Mouse (Mus musculus): ENCODE results near the gene Sugt1. TPM values are rescaled to one million over a fixed set of nuclear protein-coding genes. Genes with fewer than 3 reads are reported as not detected.
A peak's percentile ranks its signal among the peaks of the same experiment; 100 is the strongest.

Gene Sugt1
- polyA plus RNA-seq, 1 experiment from 2014 or later, result 118 TPM

- no peaks in the 10 kb centered on the region for H3K9me3 ChIP-seq (replicated peaks; ENCODE audit: control insufficient read depth, low read length)
- H3K9ac ChIP-seq (ENCODE audit: low read depth, low read length), result no peak overlapping the region
- H3K4me3 ChIP-seq (ENCODE audit: low read depth, low read length), result no peak overlapping the region
- no peak overlapping the region for H3K4me2 ChIP-seq
- peaks cover 24% of the 10 kb centered on the region for H3K36me3 ChIP-seq (ENCODE audit: control insufficient read depth, insufficient read depth, low read length)
- H3K27me3 ChIP-seq (ENCODE audit: control insufficient read depth, insufficient read depth, low read length), result no peaks in the 10 kb centered on the region
- 93% methylated on average over 7 of the region's 7 CpGs for WGBS (ENCODE audit: insufficient replicate concordance)
- peaks cover 4% of the 10 kb centered on the region; the same call in 1 of the 2 replicates for H3K4me1 ChIP-seq (ENCODE audit: control insufficient read depth, insufficient read depth, low read length)
- no peak overlapping the region for H3K27ac ChIP-seq (ENCODE audit: low read depth, low read length)
- ATAC-seq (replicated peaks; ENCODE audit: insufficient number of reproducible peaks, low FRiP score, low TSS enrichment), result no peak
These were observed 32.3 kb downstream of the Sugt1 start for GRCm38 (mm10) chr14:79619802-79620201.

DNA sequence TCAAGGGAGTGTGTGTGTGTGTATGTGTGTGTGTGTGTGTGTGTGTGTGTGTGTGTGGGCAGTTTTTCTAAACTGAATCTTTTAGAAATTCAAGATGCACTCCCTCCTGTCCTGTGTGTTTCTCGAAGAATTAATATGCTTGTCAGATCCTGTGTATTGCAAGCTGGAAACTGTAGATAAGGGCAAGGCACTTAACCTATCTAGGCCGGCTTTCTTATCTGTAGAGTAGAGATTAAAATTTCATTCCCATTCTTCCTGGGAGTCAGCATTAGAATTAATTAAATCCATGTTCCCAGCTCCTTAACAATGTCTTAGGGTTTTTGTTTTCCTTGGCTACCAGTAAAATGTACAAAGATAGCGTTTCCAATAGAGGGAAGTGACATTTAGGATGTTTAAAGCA, 33.7 kb downstream of the Sugt1 start:
- 35% methylated on average over 3 of the region's 3 CpGs for WGBS (ENCODE audit: insufficient replicate concordance)
- ATAC-seq (replicated peaks; ENCODE audit: insufficient number of reproducible peaks, low FRiP score, low TSS enrichment), result no peak
- Histone ChIP-seq H3K27me3 (ENCODE audit: control insufficient read depth, insufficient read depth, low read length) (no peaks in the 10 kb centered on the region), H3K4me3 (ENCODE audit: low read depth, low read length) (no peak overlapping the region), H3K4me2 (no peak overlapping the region), H3K27ac (ENCODE audit: low read depth, low read length) (no peak overlapping the region), H3K4me1 (ENCODE audit: control insufficient read depth, insufficient read depth, low read length) (peaks cover 4% of the 10 kb centered on the region; the same call in 1 of the 2 replicates), H3K9me3 (replicated peaks; ENCODE audit: control insufficient read depth, low read length) (no peaks in the 10 kb centered on the region), H3K9ac (ENCODE audit: low read depth, low read length) (no peak overlapping the region), H3K36me3 (ENCODE audit: control insufficient read depth, insufficient read depth, low read length) (peaks cover 33% of the 10 kb centered on the region)

GRCm38 (mm10) chr14:79632330-79632729, 44.8 kb downstream of the Sugt1 start:
- Histone ChIP-seq H3K9me3 (replicated peaks; ENCODE audit: control insufficient read depth, low read length) (no peaks in the 10 kb centered on the region), H3K4me2 (no peak overlapping the region), H3K36me3 (ENCODE audit: control insufficient read depth, insufficient read depth, low read length) (peaks cover 13% of the 10 kb centered on the region), H3K27ac (ENCODE audit: low read depth, low read length) (no peak overlapping the region), H3K4me3 (ENCODE audit: low read depth, low read length) (no peak overlapping the region), H3K27me3 (ENCODE audit: control insufficient read depth, insufficient read depth, low read length) (no peaks in the 10 kb centered on the region), H3K9ac (ENCODE audit: low read depth, low read length) (no peak overlapping the region), H3K4me1 (ENCODE audit: control insufficient read depth, insufficient read depth, low read length) (no peaks in the 10 kb centered on the region)
- 91% methylated on average over 6 of the region's 6 CpGs for WGBS (ENCODE audit: insufficient replicate concordance)
- ATAC-seq (replicated peaks; ENCODE audit: insufficient number of reproducible peaks, low FRiP score, low TSS enrichment), result no peak

DNA sequence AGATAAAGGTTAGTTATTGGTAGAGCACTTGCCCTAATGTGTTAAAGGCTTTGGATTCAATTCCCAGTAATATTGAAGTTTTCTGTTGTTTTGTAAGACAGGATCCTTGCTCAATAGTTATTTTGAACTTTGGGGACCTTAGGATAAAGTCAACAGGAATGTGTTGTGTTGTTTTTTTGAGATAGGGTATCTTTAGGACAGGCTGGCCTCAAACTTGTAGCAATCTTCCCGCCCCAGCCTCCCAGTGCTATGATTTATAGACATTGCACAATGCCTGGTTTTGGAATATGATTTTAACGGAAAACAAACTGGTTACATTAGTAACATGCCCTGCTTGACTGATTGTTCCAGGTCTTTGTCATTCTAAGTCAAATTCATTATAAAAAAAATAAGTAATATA, 45.7 kb downstream of the Sugt1 start:
- WGBS (ENCODE audit: insufficient replicate concordance), result 80% methylated on average over 2 of the region's 2 CpGs
- no peak for ATAC-seq (replicated peaks; ENCODE audit: insufficient number of reproducible peaks, low FRiP score, low TSS enrichment)
- no peak overlapping the region for H3K4me3 ChIP-seq (ENCODE audit: low read depth, low read length)

DNA sequence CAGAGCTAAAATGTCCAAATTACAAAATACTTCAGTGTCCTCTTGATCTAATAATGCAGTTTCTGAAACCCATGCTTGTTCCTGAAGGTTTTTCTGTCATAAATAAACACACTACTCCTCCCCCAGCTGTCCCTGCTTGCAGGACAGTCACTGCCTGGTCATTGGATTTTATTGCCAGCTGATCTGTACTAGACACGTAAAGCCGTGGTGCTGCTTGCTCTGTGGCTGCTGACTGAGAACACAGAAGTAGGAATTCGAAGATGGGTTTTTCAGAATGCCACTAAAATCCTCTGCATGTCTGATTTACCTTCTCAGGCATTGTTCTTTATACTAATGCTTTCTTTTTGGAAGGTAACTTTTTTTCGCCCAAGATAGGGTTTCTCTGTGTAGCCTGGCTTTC, 49.3 kb downstream of the Sugt1 start:
- ATAC-seq (replicated peaks; ENCODE audit: insufficient number of reproducible peaks, low FRiP score, low TSS enrichment), result no peak
- no peaks in the 10 kb centered on the region for H3K27me3 ChIP-seq (ENCODE audit: control insufficient read depth, insufficient read depth, low read length)
- no peak overlapping the region for H3K9ac ChIP-seq (ENCODE audit: low read depth, low read length)
- 68% methylated on average over 4 of the region's 4 CpGs for WGBS (ENCODE audit: insufficient replicate concordance)
- no peaks in the 10 kb centered on the region for H3K9me3 ChIP-seq (replicated peaks; ENCODE audit: control insufficient read depth, low read length)
- H3K4me1 ChIP-seq (ENCODE audit: control insufficient read depth, insufficient read depth, low read length), result no peaks in the 10 kb centered on the region
- no peak overlapping the region for H3K27ac ChIP-seq (ENCODE audit: low read depth, low read length)
- H3K4me2 ChIP-seq, result no peak overlapping the region
- no peaks in the 10 kb centered on the region; the same call in none of the 2 replicates for H3K36me3 ChIP-seq (ENCODE audit: control insufficient read depth, insufficient read depth, low read length)
- no peak overlapping the region for H3K4me3 ChIP-seq (ENCODE audit: low read depth, low read length)

More for the DNA sequence above, 45.7 kb downstream of the Sugt1 start:
- Histone ChIP-seq H3K4me1 (ENCODE audit: control insufficient read depth, insufficient read depth, low read length) (no peaks in the 10 kb centered on the region), H3K4me2 (no peak overlapping the region), H3K9ac (ENCODE audit: low read depth, low read length) (no peak overlapping the region), H3K27ac (ENCODE audit: low read depth, low read length) (no peak overlapping the region), H3K36me3 (ENCODE audit: control insufficient read depth, insufficient read depth, low read length) (peaks cover 13% of the 10 kb centered on the region), H3K27me3 (ENCODE audit: control insufficient read depth, insufficient read depth, low read length) (no peaks in the 10 kb centered on the region), H3K9me3 (replicated peaks; ENCODE audit: control insufficient read depth, low read length) (no peaks in the 10 kb centered on the region)

DNA sequence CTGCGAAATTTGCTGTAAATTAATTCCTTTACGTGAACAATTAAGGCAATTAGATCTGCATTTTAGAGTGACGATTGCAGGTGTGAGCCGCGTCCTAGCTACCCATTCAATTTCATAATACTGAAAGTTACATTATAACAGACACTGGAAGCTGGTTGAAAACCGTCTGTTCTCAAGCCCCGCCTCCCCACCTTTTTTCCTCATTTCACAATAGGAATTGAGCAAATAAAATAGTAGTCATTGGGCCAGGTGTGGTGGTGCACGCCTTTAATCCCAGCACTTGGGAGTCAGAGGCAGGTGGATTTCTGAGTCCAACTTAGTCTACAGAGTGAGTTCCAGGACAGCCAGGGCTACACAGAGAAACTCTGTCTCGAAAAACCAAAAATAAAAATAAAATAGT, 54.6 kb downstream of the Sugt1 start:
- no peak overlapping the region for H3K4me3 ChIP-seq (ENCODE audit: low read depth, low read length)
- peaks cover 3% of the 10 kb centered on the region; the same call in 1 of the 2 replicates for H3K4me1 ChIP-seq (ENCODE audit: control insufficient read depth, insufficient read depth, low read length)
- no peaks in the 10 kb centered on the region for H3K27me3 ChIP-seq (ENCODE audit: control insufficient read depth, insufficient read depth, low read length)
- no peaks in the 10 kb centered on the region for H3K9me3 ChIP-seq (replicated peaks; ENCODE audit: control insufficient read depth, low read length)
- no peak overlapping the region for H3K9ac ChIP-seq (ENCODE audit: low read depth, low read length)
- H3K36me3 ChIP-seq (ENCODE audit: control insufficient read depth, insufficient read depth, low read length), result no peaks in the 10 kb centered on the region
- ATAC-seq (replicated peaks; ENCODE audit: insufficient number of reproducible peaks, low FRiP score, low TSS enrichment), result no peak
- no peak overlapping the region for H3K27ac ChIP-seq (ENCODE audit: low read depth, low read length)
- H3K4me2 ChIP-seq, result no peak overlapping the region
- WGBS (ENCODE audit: insufficient replicate concordance), result 72% methylated on average over 9 of the region's 9 CpGs

- H3K27me3 ChIP-seq (ENCODE audit: control insufficient read depth, insufficient read depth, low read length), result no peaks in the 10 kb centered on the region
- peak overlapping the region; percentile 22; the same call in 1 of the 2 replicates for H3K9ac ChIP-seq (ENCODE audit: low read depth, low read length)
- 0 out of 2 replicates have a peak overlapping the region, but pooled peaks have one; percentile 8 for H3K4me3 ChIP-seq (ENCODE audit: low read depth, low read length)
- H3K36me3 ChIP-seq (ENCODE audit: control insufficient read depth, insufficient read depth, low read length), result no peaks in the 10 kb centered on the region
- peak overlapping the region; percentile 56 for H3K4me2 ChIP-seq
- H3K27ac ChIP-seq (ENCODE audit: low read depth, low read length), result no peak overlapping the region
- no peak for ATAC-seq (replicated peaks; ENCODE audit: insufficient number of reproducible peaks, low FRiP score, low TSS enrichment)
- H3K9me3 ChIP-seq (replicated peaks; ENCODE audit: control insufficient read depth, low read length), result no peaks in the 10 kb centered on the region
- peaks cover 3% of the 10 kb centered on the region; the same call in 1 of the 2 replicates for H3K4me1 ChIP-seq (ENCODE audit: control insufficient read depth, insufficient read depth, low read length)
- WGBS (ENCODE audit: insufficient replicate concordance), result 11% methylated on average over 11 of the region's 11 CpGs
These were observed 57.9 kb downstream of the Sugt1 start for GRCm38 (mm10) chr14:79645378-79645777.

- no peak for ATAC-seq (replicated peaks; ENCODE audit: insufficient number of reproducible peaks, low FRiP score, low TSS enrichment)
- Histone ChIP-seq H3K36me3 (ENCODE audit: control insufficient read depth, insufficient read depth, low read length) (no peaks in the 10 kb centered on the region), H3K9ac (ENCODE audit: low read depth, low read length) (no peak overlapping the region), H3K9me3 (replicated peaks; ENCODE audit: control insufficient read depth, low read length) (no peaks in the 10 kb centered on the region), H3K4me3 (ENCODE audit: low read depth, low read length) (no peak overlapping the region), H3K27ac (ENCODE audit: low read depth, low read length) (no peak overlapping the region), H3K4me2 (no peak overlapping the region), H3K27me3 (ENCODE audit: control insufficient read depth, insufficient read depth, low read length) (no peaks in the 10 kb centered on the region), H3K4me1 (ENCODE audit: control insufficient read depth, insufficient read depth, low read length) (peaks cover 3% of the 10 kb centered on the region; the same call in 1 of the 2 replicates)
- 65% methylated on average over 3 of the region's 3 CpGs for WGBS (ENCODE audit: insufficient replicate concordance)
These were observed 62.2 kb downstream of the Sugt1 start for GRCm38 (mm10) chr14:79649680-79650079.

- Histone ChIP-seq H3K27me3 (ENCODE audit: control insufficient read depth, insufficient read depth, low read length) (no peaks in the 10 kb centered on the region), H3K9ac (ENCODE audit: low read depth, low read length) (no peak overlapping the region), H3K9me3 (replicated peaks; ENCODE audit: control insufficient read depth, low read length) (no peaks in the 10 kb centered on the region), H3K4me3 (ENCODE audit: low read depth, low read length) (no peak overlapping the region), H3K27ac (ENCODE audit: low read depth, low read length) (no peak overlapping the region), H3K4me2 (no peak overlapping the region), H3K4me1 (ENCODE audit: control insufficient read depth, insufficient read depth, low read length) (no peaks in the 10 kb centered on the region), H3K36me3 (ENCODE audit: control insufficient read depth, insufficient read depth, low read length) (no peaks in the 10 kb centered on the region)
- no peak for ATAC-seq (replicated peaks; ENCODE audit: insufficient number of reproducible peaks, low FRiP score, low TSS enrichment)
- WGBS (ENCODE audit: insufficient replicate concordance), result 55% methylated on average over 4 of the region's 4 CpGs
These were observed 65.2 kb downstream of the Sugt1 start for GRCm38 (mm10) chr14:79652654-79653053.

All from heart, embryonic 11.5 days (tissue).